Mouse (Mus musculus) right cerebral cortex, adult 2 months (tissue): ENCODE results near the gene P4ha3.
"Not testable (repeated sequence)": the region's sequence is repeated elsewhere in the genome, so short reads cannot be mapped to it uniquely, and the experiment has no call there.

Experiments used
- DNase-seq, 2 experiments: peaks; one replicate each; pipeline ENCODE4 v3.0.0; 2021 to 2022; ENCODE audit warnings: low spot score in 2 of 2

The P4ha3 gene

GRCm38 (mm10) chr7:100285383-100285782 lies at the start of gene P4ha3:
Gene P4ha3, plus strand, starts transcription at chr7:100285520.
- DNase-seq, result no peak

GRCm38 (mm10) chr7:100238271-100238670 lies 47.0 kb upstream of the P4ha3 start:
- DNase-seq, result no peak

GRCm38 (mm10) chr7:100240601-100241000 lies 44.7 kb upstream of the P4ha3 start:
- DNase-seq, result no peak

GRCm38 (mm10) chr7:100243007-100243406 lies 42.3 kb upstream of the P4ha3 start:
- DNase-seq, result no peak

GRCm38 (mm10) chr7:100244225-100244624 lies 41.1 kb upstream of the P4ha3 start:
- DNase-seq, result no peak

- DNase-seq, result no peak
Measured at GRCm38 (mm10) chr7:100245176-100245575, 40.1 kb upstream of the P4ha3 start.

GRCm38 (mm10) chr7:100250667-100251066 lies 34.7 kb upstream of the P4ha3 start:
- DNase-seq, result no peak

- DNase-seq, result no peak
Measured at GRCm38 (mm10) chr7:100262350-100262749, 23.0 kb upstream of the P4ha3 start.

- not testable (repeated sequence) for DNase-seq
Measured at GRCm38 (mm10) chr7:100264934-100265333, 20.4 kb upstream of the P4ha3 start.

- DNase-seq, result no peak
Measured at GRCm38 (mm10) chr7:100272369-100272768, 13.0 kb upstream of the P4ha3 start.

GRCm38 (mm10) chr7:100274507-100274906 lies 10.8 kb upstream of the P4ha3 start:
- no peak for DNase-seq

GRCm38 (mm10) chr7:100276397-100276796 lies 8.9 kb upstream of the P4ha3 start:
- no peak for DNase-seq

- peak; percentile 59 to 64 for DNase-seq
Measured at GRCm38 (mm10) chr7:100279803-100280202, 5.5 kb upstream of the P4ha3 start.

- DNase-seq, result no peak
Measured at GRCm38 (mm10) chr7:100281596-100281995, 3.7 kb upstream of the P4ha3 start.

GRCm38 (mm10) chr7:100283298-100283697 lies 2.0 kb upstream of the P4ha3 start:
- DNase-seq, result no peak

GRCm38 (mm10) chr7:100287748-100288578 lies 2.6 kb downstream of the P4ha3 start:
- DNase-seq, result no peak

- no peak for DNase-seq
Measured at GRCm38 (mm10) chr7:100288622-100289021, 3.3 kb downstream of the P4ha3 start.

GRCm38 (mm10) chr7:100293546-100293945 lies 8.2 kb downstream of the P4ha3 start:
- no peak for DNase-seq

GRCm38 (mm10) chr7:100295745-100296144 lies 10.4 kb downstream of the P4ha3 start:
- no peak for DNase-seq

- DNase-seq, result no peak
Measured at GRCm38 (mm10) chr7:100296699-100297098, 11.4 kb downstream of the P4ha3 start.

GRCm38 (mm10) chr7:100298861-100299510 lies 13.7 kb downstream of the P4ha3 start:
- no peak for DNase-seq

- no peak for DNase-seq
Measured at GRCm38 (mm10) chr7:100301390-100301789, 16.1 kb downstream of the P4ha3 start.

GRCm38 (mm10) chr7:100302316-100302715 lies 17.0 kb downstream of the P4ha3 start:
- peak; percentile 74 to 78 for DNase-seq
